Mouse (Mus musculus) 3134 (cell line): ENCODE results near the gene Hivep3.
A peak's percentile ranks its signal among the peaks of the same experiment; 100 is the strongest.

Experiments used
- DNase-seq: peaks from one replicate; pipeline ENCODE4 v3.0.0-alpha.2; 2011; ENCODE audit warnings: low spot score; ENCODE audit not compliant: insufficient read length; ENCODE audit errors: extremely low read depth

Gene Hivep3

GRCm38 (mm10) chr4:119760820-119761219 is 27.2 kb downstream of the Hivep3 start:
- DNase-seq = no peak

GRCm38 (mm10) chr4:119761459-119762121 is 28.0 kb downstream of the Hivep3 start:
- DNase-seq = no peak

- DNase-seq = no peak
Observed at GRCm38 (mm10) chr4:119762171-119762570, 28.6 kb downstream of the Hivep3 start.

GRCm38 (mm10) chr4:119768046-119768445 is 34.5 kb downstream of the Hivep3 start:
- DNase-seq = no peak

GRCm38 (mm10) chr4:119775913-119776312 is 42.3 kb downstream of the Hivep3 start:
- no peak for DNase-seq

DNA sequence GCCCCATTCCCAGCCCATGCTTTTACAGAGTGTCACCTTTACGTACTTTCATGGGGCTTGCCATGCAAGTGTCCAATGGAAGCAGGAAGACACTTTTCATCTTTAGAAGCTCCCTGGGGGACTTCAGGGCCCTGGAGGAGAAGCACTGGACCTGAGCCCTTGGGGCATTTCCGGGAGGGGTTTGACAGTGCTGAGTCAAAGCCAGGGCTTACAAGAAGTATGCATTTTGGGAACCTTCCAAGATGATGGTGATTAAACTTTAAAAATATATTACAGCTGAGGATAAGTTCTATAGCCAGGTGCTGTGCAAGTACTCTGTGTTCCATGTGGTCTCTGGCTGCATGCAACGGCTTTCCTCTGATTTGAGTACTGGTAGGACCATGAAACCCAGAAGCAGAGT is 43.6 kb downstream of the Hivep3 start:
- no peak for DNase-seq

- DNase-seq = no peak
Observed at GRCm38 (mm10) chr4:119779561-119780400, 46.2 kb downstream of the Hivep3 start.

DNA sequence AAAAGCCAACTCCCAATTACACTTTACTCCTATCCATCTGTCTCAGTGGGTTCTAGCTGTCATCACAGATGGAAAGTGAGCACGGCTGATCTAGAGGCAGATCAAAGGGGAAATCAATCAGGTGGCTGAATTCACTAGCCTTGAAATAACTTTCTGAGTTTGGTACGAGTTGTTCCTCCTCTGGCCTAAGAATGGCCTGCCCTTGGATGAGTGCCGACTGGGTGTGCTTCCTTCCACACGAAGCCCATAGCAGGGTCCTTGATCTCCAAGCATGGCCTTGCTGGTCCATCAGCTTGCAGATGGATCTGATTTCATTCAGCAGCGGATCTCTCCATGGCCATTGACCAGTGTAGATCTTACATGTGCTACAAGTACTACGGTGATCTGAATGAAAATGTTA is 47.3 kb downstream of the Hivep3 start:
- no peak for DNase-seq

GRCm38 (mm10) chr4:119784959-119785358 is 51.4 kb downstream of the Hivep3 start:
- DNase-seq = no peak

DNA sequence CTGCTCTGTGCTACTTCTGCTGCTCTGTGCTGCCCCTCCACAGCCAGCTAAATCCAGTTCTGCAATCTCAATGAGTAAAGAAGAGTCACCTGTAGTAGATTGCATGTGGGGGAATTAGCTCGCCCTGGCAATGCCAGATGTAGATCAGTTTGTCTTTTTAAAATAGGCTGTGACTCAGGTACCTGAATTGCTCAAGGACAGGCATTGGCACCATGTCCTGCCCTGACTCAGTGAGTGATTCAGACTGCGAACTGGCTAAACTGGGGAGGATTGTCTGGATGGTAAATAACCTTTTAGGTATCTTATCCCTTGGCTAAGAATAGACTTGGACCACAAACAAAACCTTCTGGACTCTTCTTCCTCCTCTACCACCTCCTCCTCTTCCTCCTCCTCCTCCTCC is 52.7 kb downstream of the Hivep3 start:
- DNase-seq = peak; percentile 56

DNA sequence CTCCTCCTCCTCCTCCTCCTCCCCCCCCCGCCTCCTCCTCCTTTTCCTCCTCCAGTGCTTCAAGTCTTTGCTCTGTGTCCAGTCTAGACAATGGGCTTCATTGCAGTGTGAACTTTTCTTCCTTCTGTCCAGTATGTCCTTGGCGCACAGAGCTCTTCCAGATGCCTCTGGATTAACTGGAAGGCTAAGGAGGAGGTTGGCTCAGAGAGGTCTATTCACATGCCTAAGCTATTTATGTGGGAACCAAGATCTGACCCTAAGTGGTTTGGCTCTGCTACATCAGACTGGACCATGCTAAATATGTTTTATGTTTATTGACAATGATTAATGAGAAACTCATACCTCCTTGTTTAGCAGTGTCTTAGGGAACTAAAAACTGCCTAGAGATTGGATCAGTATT is 53.1 kb downstream of the Hivep3 start:
- DNase-seq = peak; percentile 44

DNA sequence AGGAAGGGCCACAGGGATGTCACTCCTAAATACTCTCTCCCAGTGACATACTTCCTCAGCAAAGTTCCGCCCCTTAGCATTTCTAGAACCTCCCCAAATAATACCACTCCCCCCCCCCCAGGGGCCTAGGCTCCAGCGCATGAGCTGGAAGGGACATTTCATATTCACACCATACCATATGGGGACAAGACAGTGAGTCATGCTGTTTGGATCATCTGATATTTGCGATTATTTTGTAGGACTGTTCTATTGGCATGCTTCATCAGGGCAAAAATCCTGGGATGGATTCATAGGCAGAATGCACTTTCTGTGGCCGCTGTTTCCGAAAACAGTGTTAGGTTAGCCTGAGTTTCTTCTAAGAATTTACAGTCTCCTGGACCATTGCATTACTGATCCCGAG is 55.2 kb downstream of the Hivep3 start:
- no peak for DNase-seq

DNA sequence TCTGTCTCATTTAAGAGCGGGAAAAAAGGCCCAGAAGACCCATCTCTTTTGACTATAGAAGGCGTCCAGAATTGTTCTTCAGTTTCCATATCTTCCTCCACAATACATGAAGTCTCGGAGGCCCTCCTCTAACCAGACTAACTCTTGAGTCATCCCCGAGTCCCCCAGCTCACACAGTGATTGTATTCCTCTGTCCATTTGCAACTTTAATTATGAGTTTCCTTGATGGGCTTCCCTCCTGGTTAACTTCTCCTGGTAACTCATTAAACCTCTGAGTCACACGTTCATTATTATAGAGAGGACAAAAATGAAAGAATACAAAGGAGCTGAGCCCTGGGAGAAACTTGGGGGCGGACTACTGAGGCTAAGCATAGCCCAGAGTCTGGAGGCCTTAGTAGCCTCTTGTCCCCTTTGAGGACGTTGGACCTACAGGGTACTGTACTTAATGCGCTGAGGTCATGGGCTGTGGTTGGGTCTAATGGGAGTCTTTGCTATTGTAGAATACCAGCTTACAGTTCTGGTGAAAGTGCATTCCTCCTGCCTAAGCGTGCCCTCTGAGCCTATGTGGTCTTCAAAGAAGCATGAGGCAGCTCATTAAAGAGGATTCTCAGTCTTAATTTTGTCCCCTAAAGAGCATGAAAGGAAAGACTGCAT is 56.0 kb downstream of the Hivep3 start:
- no peak for DNase-seq

GRCm38 (mm10) chr4:119798891-119799290 is 65.3 kb downstream of the Hivep3 start:
- no peak for DNase-seq

GRCm38 (mm10) chr4:119806556-119806955 is 73.0 kb downstream of the Hivep3 start:
- DNase-seq = no peak

DNA sequence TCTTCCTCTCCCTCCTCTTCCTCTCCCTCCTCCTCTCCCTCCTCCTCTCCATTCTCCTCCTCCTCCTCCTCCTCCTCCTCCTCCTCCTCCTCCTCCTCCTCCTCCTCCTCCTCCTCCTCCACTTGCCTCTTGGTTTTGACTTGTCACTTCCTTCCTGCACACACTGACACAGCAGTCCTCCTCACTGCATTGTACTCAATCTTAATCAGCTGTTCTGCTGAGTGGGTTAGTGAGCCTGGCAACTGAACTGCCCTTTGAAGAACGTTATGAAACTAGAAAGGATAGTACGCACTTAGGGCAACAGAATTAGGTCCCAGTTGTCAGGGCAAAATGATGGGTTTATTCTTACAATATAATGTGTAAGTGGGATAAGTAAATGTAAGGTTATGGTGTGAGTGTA is 73.8 kb downstream of the Hivep3 start:
- no peak for DNase-seq

DNA sequence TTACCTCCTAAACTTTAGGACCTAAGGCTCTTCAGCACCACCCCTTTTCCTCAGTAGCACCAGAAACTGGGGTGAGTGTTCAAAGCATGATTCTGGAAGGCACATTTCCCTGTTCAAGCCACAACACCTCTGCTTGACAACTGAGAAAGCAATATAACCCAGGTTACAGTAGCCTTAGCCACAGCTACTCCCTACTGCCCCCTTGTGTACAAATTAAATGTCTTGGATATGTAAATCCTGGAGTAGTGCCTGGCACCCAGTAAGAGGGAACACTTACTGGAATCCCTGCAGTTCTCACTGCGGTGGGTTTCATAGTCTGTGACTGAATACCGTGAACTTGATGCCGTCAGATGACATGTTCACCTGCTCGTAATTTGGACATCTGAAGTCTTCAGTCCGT is 75.7 kb downstream of the Hivep3 start:
- no peak for DNase-seq

DNA sequence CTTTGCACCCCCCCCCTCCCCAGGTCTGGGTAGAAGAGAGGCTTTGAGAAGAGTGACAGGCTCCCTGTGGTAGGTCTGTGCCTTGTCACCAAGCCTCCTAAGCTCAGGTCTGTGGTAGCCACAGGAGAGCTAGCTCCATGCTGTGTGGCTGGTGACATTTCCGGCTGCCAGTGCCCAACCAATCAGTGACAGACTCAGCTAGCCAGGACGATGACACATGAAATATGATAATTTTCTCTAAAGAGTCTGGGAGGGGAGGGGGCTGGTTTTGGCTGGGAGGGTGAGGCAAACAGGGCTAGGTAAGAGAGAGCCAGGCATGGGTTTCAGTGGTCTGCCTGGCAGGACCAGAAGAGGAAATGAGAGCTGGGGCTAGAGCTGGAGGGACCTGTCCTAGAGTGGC is 79.2 kb downstream of the Hivep3 start:
- DNase-seq = no peak

- DNase-seq = no peak
Observed at GRCm38 (mm10) chr4:119813500-119814184, 80.1 kb downstream of the Hivep3 start.

- DNase-seq = no peak
Observed at GRCm38 (mm10) chr4:119814185-119815132, 80.9 kb downstream of the Hivep3 start.
